Mouse (Mus musculus): ENCODE measurements around the gene Fndc3b. TPM values are rescaled to one million over a fixed set of nuclear protein-coding genes. Genes with fewer than 3 reads are reported as not detected.

Gene Fndc3b
- total RNA-seq, 2 experiments from 2014 or later = 20.6 to 22.0 TPM

DNA sequence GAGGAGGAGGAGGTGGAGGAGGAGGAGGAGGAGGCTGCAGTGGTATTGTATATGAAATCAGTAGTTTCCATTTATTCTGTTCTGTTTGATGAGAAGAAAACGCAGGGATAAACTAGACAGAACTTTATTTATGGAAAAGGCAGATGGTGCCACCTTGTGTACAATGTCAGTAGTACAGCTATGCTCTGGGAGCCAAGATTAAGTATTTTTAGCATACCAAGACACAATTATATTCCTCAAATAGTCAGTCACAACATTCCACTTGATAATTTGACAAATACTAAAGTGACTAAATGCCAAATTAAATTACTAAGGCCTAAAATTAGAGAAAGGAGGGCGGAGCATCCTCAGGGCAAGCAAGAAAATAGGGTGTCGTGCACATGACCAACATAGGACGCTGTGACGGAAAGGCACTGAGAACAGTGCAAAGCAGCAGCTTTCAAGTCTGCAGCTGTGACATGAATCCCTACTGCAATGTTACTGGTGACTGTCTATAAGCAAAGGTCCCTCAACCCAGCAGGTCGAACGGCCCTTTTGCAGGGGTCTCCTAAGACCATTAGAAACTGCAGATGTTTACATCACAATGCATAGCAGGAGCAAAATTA is 244.7 kb downstream of the Fndc3b start:
- no peak for DNase-seq

DNA sequence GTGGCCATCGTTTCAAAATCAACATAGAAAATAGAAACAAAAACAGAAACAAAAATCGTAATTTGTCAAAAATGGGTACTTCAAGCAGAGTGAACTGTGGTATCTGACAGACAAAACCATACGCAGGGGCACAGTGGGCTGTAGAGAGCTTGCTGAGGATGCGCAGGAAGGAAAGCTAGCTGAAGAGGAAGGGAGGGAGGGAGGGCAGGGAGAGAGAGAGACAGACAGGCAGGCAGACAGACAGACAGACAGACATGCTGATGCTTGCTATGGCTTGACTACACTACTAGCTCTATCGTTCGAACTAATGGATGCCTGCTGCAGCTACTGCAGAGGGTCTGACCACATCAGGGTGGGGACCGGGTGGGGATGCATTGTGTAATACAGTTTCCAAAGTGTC is 247.7 kb downstream of the Fndc3b start:
- DNase-seq = no peak

DNA sequence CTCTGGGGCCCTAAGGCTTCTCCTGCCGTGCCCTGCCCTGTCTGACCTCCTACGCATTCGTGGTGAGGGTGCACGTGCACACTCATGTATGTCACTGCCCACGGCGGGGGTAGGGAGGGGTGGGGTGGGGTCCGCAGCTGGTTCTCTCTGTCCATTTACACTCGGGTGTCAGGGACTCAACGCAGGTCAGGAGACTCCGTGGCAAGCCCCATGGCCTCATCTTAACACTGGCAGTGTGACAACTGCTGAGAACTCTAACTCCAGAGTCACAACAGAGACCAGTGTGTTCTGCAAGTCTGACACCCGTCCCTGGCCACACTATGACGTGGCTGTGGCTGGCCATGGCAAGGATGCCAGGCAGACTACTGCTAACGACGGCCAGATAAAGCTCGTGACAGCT is 248.2 kb downstream of the Fndc3b start:
- DNase-seq = no peak

GRCm38 (mm10) chr3:27462316-27462902 is 248.7 kb downstream of the Fndc3b start:
- DNase-seq = no peak

GRCm38 (mm10) chr3:27461861-27462260 is 249.2 kb downstream of the Fndc3b start:
- DNase-seq = no peak

GRCm38 (mm10) chr3:27461037-27461436 is 250.1 kb downstream of the Fndc3b start:
- DNase-seq = peak; percentile 39

DNA sequence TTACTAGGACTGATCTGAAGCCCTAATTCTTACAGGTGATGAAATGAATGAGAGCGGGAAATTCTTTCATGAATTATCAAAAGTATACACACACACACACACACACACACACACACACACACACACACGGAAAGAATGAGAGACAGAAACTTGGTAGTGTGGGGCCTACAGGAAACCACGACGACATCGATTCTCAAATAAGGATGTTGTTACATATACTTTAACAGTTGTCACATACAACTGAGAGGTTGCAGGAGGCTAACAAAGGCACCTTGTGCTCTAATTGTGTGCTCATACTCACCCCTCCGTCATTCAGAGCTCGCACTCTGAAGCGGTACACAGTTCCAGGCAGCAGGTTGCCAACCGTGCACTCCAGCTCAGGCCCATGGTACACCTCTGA is 252.7 kb downstream of the Fndc3b start:
- DNase-seq = no peak

- DNase-seq = no peak
Observed at GRCm38 (mm10) chr3:27456514-27456913, 254.6 kb downstream of the Fndc3b start.

GRCm38 (mm10) chr3:27454402-27455195 is 256.5 kb downstream of the Fndc3b start:
- no peak for DNase-seq

GRCm38 (mm10) chr3:27453453-27454098 is 257.5 kb downstream of the Fndc3b start:
- no peak for DNase-seq

GRCm38 (mm10) chr3:27449447-27449846 is 261.7 kb downstream of the Fndc3b start:
- DNase-seq = no peak

DNA sequence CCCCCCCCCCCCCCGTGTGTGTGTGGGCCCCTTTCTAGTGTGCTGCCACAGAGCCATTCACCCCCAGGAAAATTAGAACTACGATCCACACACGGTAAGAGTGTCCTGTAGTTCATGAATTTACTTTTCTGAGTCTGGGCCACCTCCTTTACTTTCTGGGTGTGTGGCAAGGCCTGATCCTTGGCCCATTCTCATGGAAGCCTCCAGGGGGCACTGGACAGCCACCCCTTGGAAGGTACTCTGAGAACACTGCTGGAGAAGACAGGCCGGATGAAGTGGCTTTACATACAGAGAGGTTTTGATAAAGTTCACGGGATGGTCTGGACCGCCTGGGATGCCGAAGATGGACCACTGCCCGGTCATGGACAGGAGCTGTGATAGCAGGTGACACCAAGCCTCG is 262.7 kb downstream of the Fndc3b start:
- DNase-seq = no peak

DNA sequence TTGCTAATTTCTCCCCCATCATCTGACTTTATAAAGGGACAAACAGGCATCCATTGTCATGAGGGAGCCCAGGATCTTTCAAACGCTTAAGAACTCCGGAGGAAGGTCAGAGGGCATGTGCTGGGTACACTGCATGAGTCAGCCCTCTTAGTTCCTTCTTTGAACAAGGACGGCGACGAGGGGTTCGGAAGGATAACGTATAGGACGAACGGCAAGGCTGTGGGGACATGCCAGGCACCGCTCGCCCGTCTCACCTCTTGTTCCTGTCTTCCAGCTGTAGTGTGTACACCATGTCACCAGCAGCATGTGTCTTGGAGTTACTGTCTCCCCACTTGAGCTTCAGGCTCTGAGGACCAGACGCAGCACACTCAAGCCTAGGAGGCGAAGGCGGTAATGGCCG is 271.4 kb downstream of the Fndc3b start:
- no peak for DNase-seq

DNA sequence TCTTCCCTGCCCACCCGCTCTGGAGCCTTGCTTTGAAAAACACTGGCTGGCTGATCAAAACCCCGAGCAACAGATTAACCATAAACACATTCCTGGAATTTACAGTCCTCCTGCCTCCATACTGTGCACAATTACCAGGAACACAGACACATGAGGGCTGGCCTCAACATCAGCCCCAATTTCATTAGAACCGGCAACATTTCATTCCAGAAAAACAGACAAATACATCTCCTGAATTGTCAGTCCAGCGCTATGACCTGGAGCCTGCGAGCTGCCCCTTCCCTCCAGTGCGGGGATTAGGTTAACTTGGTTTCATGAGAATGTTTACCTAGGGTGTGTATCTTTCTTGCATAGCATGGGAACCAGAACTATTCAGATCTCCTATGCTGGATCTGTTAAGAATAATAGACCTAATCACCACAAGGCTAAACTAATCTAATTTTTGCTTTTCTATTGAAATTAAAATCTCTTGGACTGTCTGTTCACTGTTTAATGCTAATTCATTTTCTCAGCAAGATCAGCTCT is 275.9 kb downstream of the Fndc3b start:
- DNase-seq = no peak

- DNase-seq = no peak
Observed at GRCm38 (mm10) chr3:27432981-27433380, 278.1 kb downstream of the Fndc3b start.

DNA sequence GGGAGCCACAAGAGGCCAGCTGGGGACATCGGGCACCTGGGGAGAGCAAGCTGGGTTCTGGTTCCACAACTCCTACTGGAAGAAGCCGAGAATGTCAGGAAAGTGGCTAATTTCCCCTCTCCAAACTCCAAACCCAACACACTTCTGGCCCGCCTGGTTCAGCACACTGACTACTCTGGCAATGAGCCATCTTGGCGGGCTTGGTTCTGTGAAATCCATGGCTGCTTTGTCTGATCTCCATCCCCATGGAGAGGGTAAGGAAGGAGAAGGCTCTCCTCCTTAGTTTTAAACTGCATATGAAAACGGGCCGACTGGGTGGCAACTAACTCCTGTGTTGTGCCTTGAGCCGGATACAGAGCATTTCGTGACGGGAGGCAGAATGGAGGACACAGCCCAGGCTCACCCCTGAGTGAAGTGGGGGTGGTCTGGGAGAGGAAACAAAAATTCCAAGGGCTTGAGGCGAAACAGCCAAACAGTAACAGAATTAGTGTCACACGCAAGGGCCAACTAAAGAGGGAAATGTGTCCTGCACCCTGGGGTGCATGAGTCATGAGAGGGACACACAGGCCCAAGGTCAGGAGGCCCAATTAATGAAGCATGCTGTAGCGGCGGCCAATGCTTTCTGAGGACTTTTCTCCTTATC is 280.4 kb downstream of the Fndc3b start:
- peak; percentile 32 for DNase-seq

- no peak for DNase-seq
Observed at GRCm38 (mm10) chr3:27427406-27427805, 283.7 kb downstream of the Fndc3b start.

DNA sequence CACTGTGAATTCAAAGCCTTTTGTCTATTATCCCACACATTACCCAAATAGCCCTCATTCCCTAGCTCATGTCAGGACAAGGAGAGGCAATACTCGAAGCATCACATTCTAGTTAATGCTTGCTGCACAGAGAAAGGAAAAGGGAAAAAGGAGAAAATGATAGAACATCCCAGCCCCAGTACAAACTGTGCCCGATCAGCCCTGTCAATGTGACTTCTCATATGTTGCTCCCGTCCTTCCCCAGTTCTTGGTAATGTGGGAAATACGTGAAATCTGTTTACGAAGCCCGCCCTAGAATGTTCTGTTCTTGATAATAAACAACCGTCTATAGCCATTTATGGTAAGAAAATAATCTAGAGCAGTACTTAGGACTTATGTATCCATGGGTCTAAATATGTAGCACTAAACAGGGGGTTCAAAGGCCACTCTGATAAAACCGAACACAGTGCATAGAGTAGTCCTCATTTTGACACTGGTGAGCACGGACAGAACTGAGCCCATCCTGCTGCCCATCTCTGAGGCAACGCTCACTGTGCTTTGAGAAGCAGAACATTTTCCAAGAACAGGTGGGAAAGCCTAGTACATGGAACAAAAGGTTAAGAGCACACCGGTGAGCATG is 286.9 kb downstream of the Fndc3b start:
- DNase-seq = no peak

GRCm38 (mm10) chr3:27422521-27422920 is 288.6 kb downstream of the Fndc3b start:
- no peak for DNase-seq

- no peak for DNase-seq
Observed at GRCm38 (mm10) chr3:27421980-27422379, 289.1 kb downstream of the Fndc3b start.

- no peak for DNase-seq
Observed at GRCm38 (mm10) chr3:27418602-27419001, 292.5 kb downstream of the Fndc3b start.

GRCm38 (mm10) chr3:27416786-27417185 is 294.3 kb downstream of the Fndc3b start:
- no peak for DNase-seq

All from gastrocnemius, postnatal 25 days (tissue).